Mouse (Mus musculus): ENCODE measurements around the gene Rbm20. TPM values are rescaled to one million over a fixed set of nuclear protein-coding genes. Genes with fewer than 3 reads are reported as not detected.
"Not testable (repeated sequence)": the region's sequence is repeated elsewhere in the genome, so short reads cannot be mapped to it uniquely, and the experiment has no call there.

Rbm20 gene
- total RNA-seq, 2 experiments from 2014 or later, result not detected

GRCm38 (mm10) chr19:53891569-53891968 is 214.5 kb downstream of the Rbm20 start:
- no peak for ATAC-seq (replicated peaks; ENCODE audit: low FRiP score, poor library complexity, severe bottlenecking)

GRCm38 (mm10) chr19:53892061-53892460 is 215.0 kb downstream of the Rbm20 start, which contains the start of gene Pdcd4:
TSS of gene Pdcd4 (plus strand) at chr19:53892231.
- ATAC-seq (replicated peaks; ENCODE audit: low FRiP score, poor library complexity, severe bottlenecking), result 0 out of 2 replicates have a peak, but pooled peaks have one; percentile 15

GRCm38 (mm10) chr19:53892838-53893359 is 215.8 kb downstream of the Rbm20 start:
- no peak for ATAC-seq (replicated peaks; ENCODE audit: low FRiP score, poor library complexity, severe bottlenecking)

- peak; percentile 47; the same call in 1 of the 2 replicates for ATAC-seq (replicated peaks; ENCODE audit: low FRiP score, poor library complexity, severe bottlenecking)
Measured at GRCm38 (mm10) chr19:53893711-53894171, 216.6 kb downstream of the Rbm20 start.

GRCm38 (mm10) chr19:53894538-53895121 is 217.5 kb downstream of the Rbm20 start:
- peak; percentile 40 for ATAC-seq (replicated peaks; ENCODE audit: low FRiP score, poor library complexity, severe bottlenecking)

- ATAC-seq (replicated peaks; ENCODE audit: low FRiP score, poor library complexity, severe bottlenecking), result no peak
Measured at GRCm38 (mm10) chr19:53898046-53898445, 220.9 kb downstream of the Rbm20 start.

GRCm38 (mm10) chr19:53898498-53898897 is 221.4 kb downstream of the Rbm20 start:
- ATAC-seq (replicated peaks; ENCODE audit: low FRiP score, poor library complexity, severe bottlenecking), result no peak

GRCm38 (mm10) chr19:53898970-53899900 is 222.1 kb downstream of the Rbm20 start:
- no peak for ATAC-seq (replicated peaks; ENCODE audit: low FRiP score, poor library complexity, severe bottlenecking)

- ATAC-seq (replicated peaks; ENCODE audit: low FRiP score, poor library complexity, severe bottlenecking), result no peak
Measured at GRCm38 (mm10) chr19:53899941-53900610, 223.0 kb downstream of the Rbm20 start.

GRCm38 (mm10) chr19:53901931-53902738 is 225.0 kb downstream of the Rbm20 start:
- peak; percentile 27 for ATAC-seq (replicated peaks; ENCODE audit: low FRiP score, poor library complexity, severe bottlenecking)

GRCm38 (mm10) chr19:53902739-53903487 is 225.8 kb downstream of the Rbm20 start:
- ATAC-seq (replicated peaks; ENCODE audit: low FRiP score, poor library complexity, severe bottlenecking), result peak; percentile 93

- no peak for ATAC-seq (replicated peaks; ENCODE audit: low FRiP score, poor library complexity, severe bottlenecking)
Measured at GRCm38 (mm10) chr19:53903507-53904321, 226.6 kb downstream of the Rbm20 start.

- no peak for ATAC-seq (replicated peaks; ENCODE audit: low FRiP score, poor library complexity, severe bottlenecking)
Measured at GRCm38 (mm10) chr19:53904833-53905480, 227.9 kb downstream of the Rbm20 start.

- ATAC-seq (replicated peaks; ENCODE audit: low FRiP score, poor library complexity, severe bottlenecking), result no peak
Measured at GRCm38 (mm10) chr19:53906033-53906702, 229.1 kb downstream of the Rbm20 start.

GRCm38 (mm10) chr19:53906703-53907070 is 229.6 kb downstream of the Rbm20 start:
- not testable (repeated sequence) for ATAC-seq (replicated peaks; ENCODE audit: low FRiP score, poor library complexity, severe bottlenecking)

GRCm38 (mm10) chr19:53914950-53915349 is 237.8 kb downstream of the Rbm20 start:
- ATAC-seq (replicated peaks; ENCODE audit: low FRiP score, poor library complexity, severe bottlenecking), result no peak
